Mouse (Mus musculus): ENCODE data around the gene Ccl22. TPM values are rescaled to one million over a fixed set of nuclear protein-coding genes. Genes with fewer than 3 reads are reported as not detected.

The Ccl22 gene
- polyA plus RNA-seq, 1 experiment from 2014 or later: not detected

- no peak for TF ChIP-seq EP300 (optimal IDR thresholded peaks at IDR 0.05)
- no peak for TF ChIP-seq CTCF (IDR thresholded peaks at IDR 0.05; ENCODE audit: low read depth)
- Histone ChIP-seq H3K4me3 (ENCODE audit: low read depth, low read length) (peak within 1 kb of the TSS; percentile 52), H3K9ac (ENCODE audit: low read length) (peak within 1 kb of the TSS; percentile 66), H3K4me1 (replicated peaks; ENCODE audit: control insufficient read depth, insufficient read depth) (peaks cover 10% of the 10 kb centered on the region), H3K4me2 (replicated peaks; ENCODE audit: low read depth) (peak within 1 kb of the TSS; percentile 86), H3K9me3 (ENCODE audit: control insufficient read depth, low read length) (no peaks in the 10 kb centered on the region), H3K27me3 (ENCODE audit: control insufficient read depth, insufficient read depth, low read length) (no peaks in the 10 kb centered on the region), H3K27ac (replicated peaks) (peak within 1 kb of the TSS; percentile 72), H3K36me3 (ENCODE audit: control insufficient read depth, insufficient read depth, low read length) (no peaks in the 10 kb centered on the region)
- DNase-seq (ENCODE audit: low spot score) (peak; percentile 88), ATAC-seq (ENCODE audit: low FRiP score, low TSS enrichment) (peak; percentile 85)
- 2% methylated on average over 38 of the region's 38 CpGs for WGBS
Measured at GRCm38 (mm10) chr8:94771941-94772670, 26.7 kb downstream of the Ccl22 start, which contains the start of gene Cx3cl1. Cx3cl1 (plus strand) TSS chr8:94772009.

- H3K4me3 ChIP-seq (ENCODE audit: low read depth, low read length): no peak overlapping the region
Measured at GRCm38 (mm10) chr8:94773048-94773447, 27.7 kb downstream of the Ccl22 start.

GRCm38 (mm10) chr8:94773700-94774171 lies 28.3 kb downstream of the Ccl22 start:
- ATAC-seq (ENCODE audit: low FRiP score, low TSS enrichment) (no peak), DNase-seq (ENCODE audit: low spot score) (no peak)
- Histone ChIP-seq H3K4me1 (replicated peaks; ENCODE audit: control insufficient read depth, insufficient read depth) (peaks cover 10% of the 10 kb centered on the region), H3K27ac (replicated peaks) (no peak overlapping the region; the same call in 1 of the 2 replicates), H3K36me3 (ENCODE audit: control insufficient read depth, insufficient read depth, low read length) (no peaks in the 10 kb centered on the region), H3K9me3 (ENCODE audit: control insufficient read depth, low read length) (no peaks in the 10 kb centered on the region), H3K27me3 (ENCODE audit: control insufficient read depth, insufficient read depth, low read length) (no peaks in the 10 kb centered on the region), H3K4me3 (ENCODE audit: low read depth, low read length) (no peak overlapping the region), H3K4me2 (replicated peaks; ENCODE audit: low read depth) (no peak overlapping the region), H3K9ac (ENCODE audit: low read length) (no peak overlapping the region)
- WGBS: 46% methylated on average over 12 of the region's 12 CpGs
- no peak for TF ChIP-seq EP300 (optimal IDR thresholded peaks at IDR 0.05)
- no peak for TF ChIP-seq CTCF (IDR thresholded peaks at IDR 0.05; ENCODE audit: low read depth)

More at GRCm38 (mm10) chr8:94773048-94773447, 27.7 kb downstream of the Ccl22 start:
- Histone ChIP-seq H3K27me3 (ENCODE audit: control insufficient read depth, insufficient read depth, low read length) (no peaks in the 10 kb centered on the region), H3K4me2 (replicated peaks; ENCODE audit: low read depth) (peak overlapping the region; percentile 86), H3K36me3 (ENCODE audit: control insufficient read depth, insufficient read depth, low read length) (no peaks in the 10 kb centered on the region), H3K27ac (replicated peaks) (no peak overlapping the region), H3K9ac (ENCODE audit: low read length) (no peak overlapping the region), H3K9me3 (ENCODE audit: control insufficient read depth, low read length) (no peaks in the 10 kb centered on the region), H3K4me1 (replicated peaks; ENCODE audit: control insufficient read depth, insufficient read depth) (peaks cover 10% of the 10 kb centered on the region)
- no peak for ATAC-seq (ENCODE audit: low FRiP score, low TSS enrichment)
- no peak for TF ChIP-seq EP300 (optimal IDR thresholded peaks at IDR 0.05)
- no peak for TF ChIP-seq CTCF (IDR thresholded peaks at IDR 0.05; ENCODE audit: low read depth)
- no peak for DNase-seq (ENCODE audit: low spot score)
- WGBS: 61% methylated on average over 6 of the region's 6 CpGs

- Histone ChIP-seq H3K9ac (ENCODE audit: low read length) (no peak overlapping the region), H3K36me3 (ENCODE audit: control insufficient read depth, insufficient read depth, low read length) (no peaks in the 10 kb centered on the region), H3K27ac (replicated peaks) (no peak overlapping the region), H3K4me2 (replicated peaks; ENCODE audit: low read depth) (no peak overlapping the region), H3K27me3 (ENCODE audit: control insufficient read depth, insufficient read depth, low read length) (no peaks in the 10 kb centered on the region), H3K9me3 (ENCODE audit: control insufficient read depth, low read length) (no peaks in the 10 kb centered on the region), H3K4me3 (ENCODE audit: low read depth, low read length) (no peak overlapping the region), H3K4me1 (replicated peaks; ENCODE audit: control insufficient read depth, insufficient read depth) (peaks cover 10% of the 10 kb centered on the region)
- no peak for TF ChIP-seq EP300 (optimal IDR thresholded peaks at IDR 0.05)
- TF ChIP-seq CTCF (IDR thresholded peaks at IDR 0.05; ENCODE audit: low read depth): no peak
- no peak for DNase-seq (ENCODE audit: low spot score)
- WGBS: 53% methylated on average over 1 of the region's 1 CpGs
- no peak for ATAC-seq (ENCODE audit: low FRiP score, low TSS enrichment)
Measured at GRCm38 (mm10) chr8:94774601-94775000, 29.2 kb downstream of the Ccl22 start.

GRCm38 (mm10) chr8:94776346-94776745 lies 31.0 kb downstream of the Ccl22 start:
- Histone ChIP-seq H3K4me2 (replicated peaks; ENCODE audit: low read depth) (no peak overlapping the region), H3K9me3 (ENCODE audit: control insufficient read depth, low read length) (no peaks in the 10 kb centered on the region), H3K27me3 (ENCODE audit: control insufficient read depth, insufficient read depth, low read length) (no peaks in the 10 kb centered on the region), H3K4me1 (replicated peaks; ENCODE audit: control insufficient read depth, insufficient read depth) (peaks cover 7% of the 10 kb centered on the region), H3K4me3 (ENCODE audit: low read depth, low read length) (no peak overlapping the region), H3K36me3 (ENCODE audit: control insufficient read depth, insufficient read depth, low read length) (no peaks in the 10 kb centered on the region), H3K27ac (replicated peaks) (no peak overlapping the region), H3K9ac (ENCODE audit: low read length) (no peak overlapping the region)
- no peak for ATAC-seq (ENCODE audit: low FRiP score, low TSS enrichment)
- no peak for DNase-seq (ENCODE audit: low spot score)
- no peak for TF ChIP-seq EP300 (optimal IDR thresholded peaks at IDR 0.05)
- no peak for TF ChIP-seq CTCF (IDR thresholded peaks at IDR 0.05; ENCODE audit: low read depth)
- 61% methylated on average over 2 of the region's 2 CpGs for WGBS

GRCm38 (mm10) chr8:94778036-94778435 lies 32.6 kb downstream of the Ccl22 start:
- 0 out of 2 replicates have a peak, but pooled peaks have one; percentile 13 for ATAC-seq (ENCODE audit: low FRiP score, low TSS enrichment)
- Histone ChIP-seq H3K9ac (ENCODE audit: low read length) (no peak overlapping the region), H3K4me2 (replicated peaks; ENCODE audit: low read depth) (no peak overlapping the region), H3K4me3 (ENCODE audit: low read depth, low read length) (no peak overlapping the region), H3K4me1 (replicated peaks; ENCODE audit: control insufficient read depth, insufficient read depth) (no peaks in the 10 kb centered on the region; the same call in 1 of the 2 replicates), H3K36me3 (ENCODE audit: control insufficient read depth, insufficient read depth, low read length) (no peaks in the 10 kb centered on the region), H3K27me3 (ENCODE audit: control insufficient read depth, insufficient read depth, low read length) (no peaks in the 10 kb centered on the region), H3K9me3 (ENCODE audit: control insufficient read depth, low read length) (no peaks in the 10 kb centered on the region), H3K27ac (replicated peaks) (peak overlapping the region; percentile 75)
- peak; percentile 36 for DNase-seq (ENCODE audit: low spot score)
- TF ChIP-seq CTCF (IDR thresholded peaks at IDR 0.05; ENCODE audit: low read depth): no peak
- TF ChIP-seq EP300 (optimal IDR thresholded peaks at IDR 0.05): no peak
- 66% methylated on average over 10 of the region's 10 CpGs for WGBS

Data from stomach, postnatal 0 days (tissue).